Mouse (Mus musculus) ES-E14 (cell line): ENCODE results near the gene Pcbp4.

ENCODE experiments used
- CHD2 ChIP-seq: IDR thresholded peaks from 2 replicates; pipeline ENCODE4 v1.6.1; 2014; ENCODE audit warnings: mild to moderate bottlenecking, low read depth, low read length, inconsistent platforms
- HCFC1 ChIP-seq: IDR thresholded peaks from 2 replicates; pipeline ENCODE4 v1.6.1; 2012; ENCODE audit warnings: low read length, inconsistent platforms, borderline replicate concordance; ENCODE audit not compliant: insufficient read depth
- MAFK ChIP-seq: IDR thresholded peaks from 2 replicates; pipeline ENCODE4 v1.6.1; 2014; ENCODE audit warnings: mild to moderate bottlenecking, low read depth, low read length, inconsistent platforms; ENCODE audit not compliant: insufficient read depth
- ZC3H11A ChIP-seq: IDR thresholded peaks from 2 replicates; pipeline ENCODE4 v1.6.1; 2012; ENCODE audit warnings: low read depth, mild to moderate bottlenecking, inconsistent platforms, low read length, borderline replicate concordance
- ZNF384 ChIP-seq: IDR thresholded peaks from 2 replicates; pipeline ENCODE4 v1.6.1; 2012; ENCODE audit warnings: low read depth, low read length, inconsistent platforms

GRCm38 (mm10) chr9:106461641-106462429 lies 8.7 kb downstream of the Pcbp4 start:
- TF ChIP-seq HCFC1 (no peak), MAFK (no peak), ZNF384 (no peak), ZC3H11A (no peak), CHD2 (no peak)
